Mouse (Mus musculus) embryo, embryonic 10.5 days (tissue): ENCODE results near the gene Aprt.

Source experiments
- DNase-seq: peaks from one replicate; pipeline ENCODE4 v3.0.0-alpha.2; 2015; ENCODE audit warnings: low spot score

Aprt gene

GRCm38 (mm10) chr8:122564363-122565352 is 12.1 kb downstream of the Aprt start:
- no peak for DNase-seq

- DNase-seq: no peak
These were observed 15.5 kb downstream of the Aprt start for GRCm38 (mm10) chr8:122561199-122561598.

GRCm38 (mm10) chr8:122558671-122559349 is 17.9 kb downstream of the Aprt start:
- DNase-seq: peak; percentile 55

- DNase-seq: no peak
These were observed 19.3 kb downstream of the Aprt start for GRCm38 (mm10) chr8:122557248-122558038.

- DNase-seq: no peak
These were observed 20.4 kb downstream of the Aprt start for GRCm38 (mm10) chr8:122556030-122557009.

- DNase-seq: no peak
These were observed 21.9 kb downstream of the Aprt start for GRCm38 (mm10) chr8:122554786-122555185.

GRCm38 (mm10) chr8:122551265-122552051 is 25.3 kb downstream of the Aprt start, which contains the start of gene Piezo1:
Piezo1 (minus strand) TSS chr8:122551329.
- DNase-seq: peak; percentile 88

- DNase-seq: no peak
These were observed 25.8 kb downstream of the Aprt start for GRCm38 (mm10) chr8:122550995-122551264.

GRCm38 (mm10) chr8:122550234-122550994 is 26.3 kb downstream of the Aprt start:
- DNase-seq: peak; percentile 67

GRCm38 (mm10) chr8:122548891-122549439 is 27.7 kb downstream of the Aprt start:
- no peak for DNase-seq

GRCm38 (mm10) chr8:122548331-122548730 is 28.4 kb downstream of the Aprt start:
- no peak for DNase-seq

GRCm38 (mm10) chr8:122547815-122548214 is 28.9 kb downstream of the Aprt start:
- peak; percentile 51 for DNase-seq

- peak; percentile 52 for DNase-seq
These were observed 29.8 kb downstream of the Aprt start for GRCm38 (mm10) chr8:122546811-122547453.

GRCm38 (mm10) chr8:122546066-122546755 is 30.5 kb downstream of the Aprt start:
- DNase-seq: no peak

- DNase-seq: no peak
These were observed 32.6 kb downstream of the Aprt start for GRCm38 (mm10) chr8:122544138-122544537.

GRCm38 (mm10) chr8:122538310-122539076 is 38.2 kb downstream of the Aprt start:
- DNase-seq: no peak

GRCm38 (mm10) chr8:122537812-122538211 is 38.9 kb downstream of the Aprt start:
- DNase-seq: no peak
